ENCODE assay signal across 8 mouse cellular contexts in the genomic region with DNA sequence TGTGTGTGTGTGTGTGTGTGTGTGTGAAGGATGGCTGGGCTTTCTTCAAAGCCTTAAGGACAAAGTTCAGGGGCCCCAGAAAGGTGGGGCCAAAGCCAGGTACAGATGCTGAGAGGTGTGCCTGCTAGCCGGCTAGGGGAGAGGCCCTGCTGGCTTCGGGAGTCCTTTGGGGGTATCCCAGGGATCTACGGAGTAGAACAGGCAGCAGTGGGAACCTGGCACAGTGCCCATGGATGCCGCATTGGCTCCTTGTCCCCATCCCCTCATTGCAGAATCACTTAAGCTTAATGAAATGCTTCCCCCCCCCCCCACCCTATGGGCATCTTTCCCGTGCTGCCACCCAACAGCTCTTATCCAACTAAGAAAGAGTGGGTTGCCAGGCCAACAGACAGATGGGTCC. TPM values are rescaled to one million over a fixed set of nuclear protein-coding genes. Genes with fewer than 3 reads are reported as not detected.
A peak's percentile ranks its signal among the peaks of the same experiment; 100 is the strongest.
DNase-seq lines count a peak whose midpoint lies in the region; ATAC-seq and TF ChIP-seq lines count a peak whose summit lies in the region.

No protein-coding gene starts in this region.

- peaks cover 24% of the 10 kb centered on the region for H3K79me2 ChIP-seq in myocyte (ENCODE audit: control insufficient read depth, insufficient read depth)

- peak; percentile 9 for DNase-seq in embryo, embryonic 11 days
- DNase-seq in embryo, embryonic 10 days (ENCODE audit: low spot score), result no peak
- DNase-seq in neural tube, embryonic 11.5 days (ENCODE audit: low spot score), result no peak
- no peak for DNase-seq in neural tube, embryonic 10.5 days (ENCODE audit: extremely low spot score, low spot score)
- DNase-seq in ovary, postnatal 36 days (ENCODE audit: low spot score), result no peak
- no peak for DNase-seq in ovary, postnatal 14 days (ENCODE audit: low spot score)

- 47% methylated on average over 5 of the region's 5 CpGs for WGBS in neural tube, embryonic 11.5 days
- WGBS in hindbrain, embryonic 16.5 days, result 12% methylated on average over 5 of the region's 5 CpGs

- no peak overlapping the region for H3ac ChIP-seq in myocyte (ENCODE audit: control insufficient read depth, insufficient read length)

- peaks cover 58% of the 10 kb centered on the region for H3K4me1 ChIP-seq in neural tube, embryonic 11.5 days (ENCODE audit: control insufficient read depth, insufficient read depth, low read length)
- H3K4me1 ChIP-seq in hindbrain, embryonic 16.5 days (ENCODE audit: control insufficient read depth, insufficient read depth, low read depth, low read length), result peaks cover 77% of the 10 kb centered on the region

- TF ChIP-seq POLR2A in myocyte (IDR thresholded peaks at IDR 0.05; ENCODE audit: insufficient read length, low read depth), result no peak

- no peak overlapping the region for H3K4me2 ChIP-seq in neural tube, embryonic 11.5 days (ENCODE audit: low read depth)
- peak overlapping the region; percentile 57 for H3K4me2 ChIP-seq in hindbrain, embryonic 16.5 days (ENCODE audit: low read length)
- H3K4me2 ChIP-seq in myocyte (ENCODE audit: low read depth), result peak overlapping the region; percentile 87

- no peaks in the 10 kb centered on the region for H3K9me3 ChIP-seq in neural tube, embryonic 11.5 days (ENCODE audit: control insufficient read depth, low read length)
- no peaks in the 10 kb centered on the region for H3K9me3 ChIP-seq in hindbrain, embryonic 16.5 days (ENCODE audit: control insufficient read depth, low read length)

- H3K27me3 ChIP-seq in neural tube, embryonic 11.5 days (ENCODE audit: control insufficient read depth, insufficient read depth, low read length), result no peaks in the 10 kb centered on the region
- H3K27me3 ChIP-seq in hindbrain, embryonic 16.5 days (replicated peaks; ENCODE audit: control insufficient read depth, insufficient read depth, low read length), result no peaks in the 10 kb centered on the region
- no peaks in the 10 kb centered on the region for H3K27me3 ChIP-seq in myocyte (ENCODE audit: control insufficient read depth, insufficient read depth, insufficient read length)

- H3K9ac ChIP-seq in neural tube, embryonic 11.5 days (ENCODE audit: low read length), result peak overlapping the region; percentile 42
- peak overlapping the region; percentile 60 for H3K9ac ChIP-seq in hindbrain, embryonic 16.5 days (ENCODE audit: low read depth, low read length)

- H3K27ac ChIP-seq in neural tube, embryonic 11.5 days (ENCODE audit: low read depth, low read length), result peak overlapping the region; percentile 77
- peak overlapping the region; percentile 94 for H3K27ac ChIP-seq in hindbrain, embryonic 16.5 days (ENCODE audit: low read depth, low read length)

- no peak for ATAC-seq in neural tube, embryonic 11.5 days (ENCODE audit: insufficient read depth, low FRiP score, low TSS enrichment)
- ATAC-seq in hindbrain, embryonic 16.5 days, result no peak

- no peak overlapping the region for H3K4me3 ChIP-seq in neural tube, embryonic 11.5 days (ENCODE audit: low read depth, low read length)
- H3K4me3 ChIP-seq in hindbrain, embryonic 16.5 days (ENCODE audit: low read length), result peak overlapping the region; percentile 27; the same call in 1 of the 2 replicates
- H3K4me3 ChIP-seq in myocyte, result peak overlapping the region; percentile 10

- H3K36me3 ChIP-seq in neural tube, embryonic 11.5 days (ENCODE audit: control insufficient read depth, insufficient read depth, low read length), result no peaks in the 10 kb centered on the region
- H3K36me3 ChIP-seq in hindbrain, embryonic 16.5 days (ENCODE audit: control insufficient read depth, insufficient read depth, low read length), result peaks cover 8% of the 10 kb centered on the region; the same call in 1 of the 2 replicates
- H3K36me3 ChIP-seq in myocyte (ENCODE audit: control insufficient read depth, insufficient read depth), result no peaks in the 10 kb centered on the region

TF ChIP-seq in myocyte, 11 proteins besides CTCF, POLR2A, EP300 and RAD21:
- TF ChIP-seq REST (IDR thresholded peaks at IDR 0.05; ENCODE audit: insufficient read depth, insufficient read length) (no peak), POLR2AphosphoS2 (IDR thresholded peaks at IDR 0.05; ENCODE audit: insufficient read length, low read depth) (no peak), MYOG (IDR thresholded peaks at IDR 0.05; ENCODE audit: control insufficient read depth in 1 of 3, insufficient read depth in 1 of 3, insufficient read length in 2 of 3, low read depth in 2 of 3) (no peak), TCF3 (IDR thresholded peaks at IDR 0.05; ENCODE audit: insufficient read length, low read depth) (no peak)

RNA-seq across cellular contexts. Expression of gene Thra, which starts 9.3 kb away (rescaled TPM):
- 32.0 and 34.7 TPM in 2 replicates for polyA plus RNA-seq in neural tube, embryonic 11.5 days (2014; fragmentation: Nextera tagmentation; extraction: Ambion mirVana)
- 127 and 144 TPM in 2 replicates for polyA plus RNA-seq in hindbrain, embryonic 16.5 days (2015; fragmentation: Nextera tagmentation; extraction: Ambion mirVana)
- polyA plus RNA-seq in myocyte (2012; fragmentation: generic; extraction: Trizol), result 68.9 TPM

RNA-seq across cellular contexts. Expression of gene Med24, which starts 20.5 kb away (rescaled TPM):
- 67.6 and 74.5 TPM in 2 replicates for polyA plus RNA-seq in neural tube, embryonic 11.5 days (2014; fragmentation: Nextera tagmentation; extraction: Ambion mirVana)
- polyA plus RNA-seq in hindbrain, embryonic 16.5 days (2015; fragmentation: Nextera tagmentation; extraction: Ambion mirVana), result 62.5 and 71.1 TPM in 2 replicates
- polyA plus RNA-seq in myocyte (2012; fragmentation: generic; extraction: Trizol), result 32.5 TPM

RNA-seq across cellular contexts. Expression of gene Nr1d1, which starts 25.4 kb away (rescaled TPM):
- 1.5 and 1.9 TPM in 2 replicates for polyA plus RNA-seq in neural tube, embryonic 11.5 days (2014; fragmentation: Nextera tagmentation; extraction: Ambion mirVana)
- 4.9 and 5.6 TPM in 2 replicates for polyA plus RNA-seq in hindbrain, embryonic 16.5 days (2015; fragmentation: Nextera tagmentation; extraction: Ambion mirVana)
- polyA plus RNA-seq in myocyte (2012; fragmentation: generic; extraction: Trizol), result 49.1 TPM

RNA-seq across cellular contexts. Expression of gene Msl1, which starts 45.6 kb away (rescaled TPM):
- 24.1 and 24.2 TPM in 2 replicates for polyA plus RNA-seq in neural tube, embryonic 11.5 days (2014; fragmentation: Nextera tagmentation; extraction: Ambion mirVana)
- 28.2 and 28.6 TPM in 2 replicates for polyA plus RNA-seq in hindbrain, embryonic 16.5 days (2015; fragmentation: Nextera tagmentation; extraction: Ambion mirVana)
- 35.6 TPM for polyA plus RNA-seq in myocyte (2012; fragmentation: generic; extraction: Trizol)

RNA-seq across cellular contexts. Expression of gene Csf3, which starts 48.7 kb away (rescaled TPM):
- polyA plus RNA-seq in neural tube, embryonic 11.5 days (2014; fragmentation: Nextera tagmentation; extraction: Ambion mirVana), result not detected in 2 replicates
- polyA plus RNA-seq in hindbrain, embryonic 16.5 days (2015; fragmentation: Nextera tagmentation; extraction: Ambion mirVana), result not detected in 2 replicates
- not detected for polyA plus RNA-seq in myocyte (2012; fragmentation: generic; extraction: Trizol)
